Mouse (Mus musculus): ENCODE measurements around the gene Abca2.

Gene Abca2

GRCm38 (mm10) chr2:25460551-25461309 is 32.2 kb downstream of the Abca2 start, which contains the start of gene Paxx:
Gene Paxx (minus strand): TSS chr2:25461094.
- DNase-seq (ENCODE audit: low spot score in 2 of 2) = peak; percentile 93 to 95

DNA sequence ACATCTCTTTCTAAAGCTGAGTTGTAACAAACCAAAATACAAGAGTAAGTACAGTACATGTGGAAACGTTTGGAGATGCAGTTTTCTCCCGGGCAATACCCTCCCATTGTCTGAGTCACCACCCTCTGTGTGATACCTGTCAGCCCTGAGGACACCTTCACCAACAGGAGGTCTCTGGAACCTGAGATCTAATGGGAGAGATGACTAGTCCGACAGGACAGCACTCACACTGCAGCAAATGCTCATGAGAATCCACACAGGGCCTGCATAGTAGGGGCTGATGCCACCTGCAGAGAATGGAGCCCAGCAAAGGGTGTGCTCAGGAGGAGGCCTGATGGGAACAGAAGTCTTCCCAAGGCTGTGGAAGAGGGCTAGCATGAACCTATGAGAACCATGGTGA is 32.9 kb downstream of the Abca2 start:
- DNase-seq (ENCODE audit: low spot score in 2 of 2) = no peak

GRCm38 (mm10) chr2:25463630-25464029 is 35.1 kb downstream of the Abca2 start:
- DNase-seq (ENCODE audit: low spot score in 2 of 2) = no peak

DNA sequence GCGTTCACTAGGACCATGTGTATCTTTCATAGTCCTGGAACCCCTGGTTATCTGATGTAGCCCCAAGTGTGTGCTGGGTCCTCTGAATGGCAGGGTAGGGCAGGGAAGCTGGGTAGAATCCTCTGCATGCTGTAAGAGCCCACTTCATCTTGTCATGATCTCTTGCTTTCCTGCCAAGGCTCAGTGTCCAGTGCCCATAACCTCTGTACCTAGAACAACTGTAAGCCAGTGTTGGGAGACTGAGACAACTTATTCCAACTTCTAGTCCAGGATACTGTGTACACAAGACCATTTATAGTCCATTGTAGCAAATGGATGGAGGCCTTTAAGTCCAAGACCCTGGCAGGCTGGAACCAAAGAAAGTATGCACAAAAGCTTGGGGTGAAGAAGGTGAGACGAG is 36.8 kb downstream of the Abca2 start:
- no peak for DNase-seq (ENCODE audit: low spot score in 2 of 2)

GRCm38 (mm10) chr2:25465816-25466635 is 37.5 kb downstream of the Abca2 start:
- DNase-seq (ENCODE audit: low spot score in 2 of 2) = no peak

- DNase-seq (ENCODE audit: low spot score in 2 of 2) = no peak
These were observed 39.3 kb downstream of the Abca2 start for GRCm38 (mm10) chr2:25467606-25468303.

DNA sequence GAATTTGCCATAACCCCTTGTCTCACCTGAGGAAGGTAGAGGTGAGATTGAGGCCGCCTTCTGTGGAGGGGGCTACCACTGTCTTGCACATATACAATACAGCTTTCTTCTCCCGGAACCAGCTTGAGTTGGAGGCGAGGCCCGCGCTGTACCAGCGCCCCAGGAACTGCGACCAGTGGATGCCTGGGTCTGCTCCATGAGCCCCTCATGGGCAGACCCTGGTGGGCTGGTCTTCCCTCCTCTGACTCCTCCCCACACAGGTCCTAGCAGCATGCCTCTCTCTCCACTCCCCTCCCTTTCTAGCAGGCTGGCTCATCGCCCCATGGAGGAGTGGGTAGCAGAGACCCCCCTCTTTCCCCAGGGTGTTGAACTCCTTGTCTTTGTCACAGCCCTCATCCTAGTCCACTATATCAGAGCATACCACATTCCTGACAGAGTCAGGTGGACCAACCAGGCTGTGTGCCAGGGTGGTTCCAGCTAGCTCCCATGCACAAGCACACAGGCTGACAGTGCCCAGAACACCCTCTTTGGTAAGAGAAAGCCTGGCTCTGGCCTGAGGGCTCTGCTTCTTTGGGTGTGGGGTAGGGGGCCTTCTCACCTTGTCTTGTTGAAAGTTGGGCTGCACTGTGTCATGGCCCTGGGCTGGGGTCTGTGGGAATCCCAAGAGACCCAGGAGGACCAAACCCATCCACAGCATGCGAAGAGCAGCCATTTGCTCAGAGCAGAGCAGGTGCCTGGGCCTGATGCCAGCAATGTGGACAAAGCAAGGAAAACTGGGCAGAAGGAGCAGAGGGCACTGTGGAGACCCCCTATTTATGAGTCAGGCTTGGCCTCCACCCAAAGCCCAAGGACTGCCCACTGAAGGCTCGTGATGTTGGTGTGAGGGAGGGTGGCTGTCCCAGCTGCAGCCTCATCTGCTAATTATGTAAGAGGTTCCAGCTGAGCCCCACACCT is 40.7 kb downstream of the Abca2 start:
- DNase-seq (ENCODE audit: low spot score in 2 of 2) = peak; percentile 39 to 55

GRCm38 (mm10) chr2:25469969-25470368 is 41.5 kb downstream of the Abca2 start, which contains the start of gene Ptgds:
Gene Ptgds (minus strand): TSS chr2:25470046.
- no peak for DNase-seq (ENCODE audit: low spot score in 2 of 2)

DNA sequence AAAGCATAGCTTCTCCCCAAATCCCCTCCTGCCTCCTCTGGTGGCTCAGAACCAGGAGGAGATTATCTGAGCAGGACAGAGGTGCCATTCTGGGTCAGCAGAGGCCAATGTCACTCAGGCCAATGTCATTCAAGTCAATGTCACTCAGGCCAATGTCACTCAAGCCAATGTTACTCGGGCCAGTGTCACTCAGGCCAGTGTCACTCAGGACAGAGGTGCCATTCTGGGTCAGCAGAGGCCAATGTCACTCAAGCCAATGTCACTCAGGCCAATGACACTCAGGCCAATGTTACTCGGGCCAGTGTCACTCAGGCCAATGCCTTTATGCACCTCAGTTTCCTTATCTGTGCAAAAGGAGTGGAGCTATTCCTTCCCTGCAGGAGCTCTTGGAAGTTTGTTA is 44.0 kb downstream of the Abca2 start:
- no peak for DNase-seq (ENCODE audit: low spot score in 2 of 2)

- DNase-seq (ENCODE audit: low spot score in 2 of 2) = no peak
These were observed 49.0 kb downstream of the Abca2 start for GRCm38 (mm10) chr2:25477541-25477940.

DNA sequence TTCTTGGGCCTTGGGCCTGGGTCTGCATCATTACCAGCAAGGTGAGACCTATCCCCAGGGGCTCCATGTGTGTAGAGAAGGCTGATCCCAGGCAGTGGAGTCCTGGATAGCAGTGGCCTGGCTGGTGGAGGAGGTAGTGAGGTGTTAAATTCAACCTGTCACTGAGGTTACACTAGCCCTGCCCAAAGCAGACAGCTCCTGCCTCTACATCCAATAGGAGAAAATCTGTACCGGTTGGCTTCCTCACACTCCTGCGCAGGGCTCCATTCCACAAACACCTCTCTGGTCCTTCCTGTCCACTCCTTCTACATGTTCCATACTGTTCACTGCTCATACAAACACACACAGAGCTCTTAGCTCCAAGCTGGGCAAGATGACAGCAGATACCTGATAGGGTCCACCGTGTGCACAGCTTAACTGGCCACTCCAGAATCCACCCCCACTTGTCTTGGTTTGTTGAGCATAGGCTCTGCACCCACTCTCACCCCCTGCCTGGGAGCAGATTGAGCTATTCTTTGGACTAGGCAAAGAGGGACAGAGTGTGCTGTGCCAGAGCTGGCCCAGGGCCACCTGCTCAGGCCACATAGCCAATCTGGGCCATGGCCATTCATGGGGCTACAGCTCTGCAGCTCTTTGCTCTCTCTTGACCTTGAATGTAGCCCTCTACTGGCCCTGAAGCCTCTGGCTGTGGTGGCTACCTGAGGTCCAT is 49.6 kb downstream of the Abca2 start:
- no peak for DNase-seq (ENCODE audit: low spot score in 2 of 2)

- DNase-seq (ENCODE audit: low spot score in 2 of 2) = no peak
These were observed 51.2 kb downstream of the Abca2 start for GRCm38 (mm10) chr2:25479551-25480311.

GRCm38 (mm10) chr2:25480541-25480940 is 52.0 kb downstream of the Abca2 start:
- no peak for DNase-seq (ENCODE audit: low spot score in 2 of 2)

DNA sequence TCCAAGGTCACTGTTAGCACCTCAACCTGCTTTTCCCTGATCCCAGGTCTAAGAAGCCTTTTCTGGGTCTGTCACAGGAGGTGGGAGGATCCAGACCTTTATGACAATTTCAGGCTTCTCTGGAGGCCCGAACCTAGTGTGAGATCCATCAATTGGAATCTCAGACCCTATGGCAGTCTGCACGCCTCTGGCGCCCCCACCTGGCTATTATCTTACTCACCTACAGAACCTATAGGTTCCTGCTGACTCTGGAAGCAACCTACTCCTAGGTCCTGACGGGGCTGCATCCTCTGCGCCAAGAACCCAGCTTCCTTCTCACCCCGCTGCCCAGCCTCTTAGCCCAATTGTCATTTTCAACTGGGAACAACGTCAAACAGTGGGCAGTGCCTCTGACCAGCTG is 54.5 kb downstream of the Abca2 start:
- DNase-seq (ENCODE audit: low spot score in 2 of 2) = no peak

DNA sequence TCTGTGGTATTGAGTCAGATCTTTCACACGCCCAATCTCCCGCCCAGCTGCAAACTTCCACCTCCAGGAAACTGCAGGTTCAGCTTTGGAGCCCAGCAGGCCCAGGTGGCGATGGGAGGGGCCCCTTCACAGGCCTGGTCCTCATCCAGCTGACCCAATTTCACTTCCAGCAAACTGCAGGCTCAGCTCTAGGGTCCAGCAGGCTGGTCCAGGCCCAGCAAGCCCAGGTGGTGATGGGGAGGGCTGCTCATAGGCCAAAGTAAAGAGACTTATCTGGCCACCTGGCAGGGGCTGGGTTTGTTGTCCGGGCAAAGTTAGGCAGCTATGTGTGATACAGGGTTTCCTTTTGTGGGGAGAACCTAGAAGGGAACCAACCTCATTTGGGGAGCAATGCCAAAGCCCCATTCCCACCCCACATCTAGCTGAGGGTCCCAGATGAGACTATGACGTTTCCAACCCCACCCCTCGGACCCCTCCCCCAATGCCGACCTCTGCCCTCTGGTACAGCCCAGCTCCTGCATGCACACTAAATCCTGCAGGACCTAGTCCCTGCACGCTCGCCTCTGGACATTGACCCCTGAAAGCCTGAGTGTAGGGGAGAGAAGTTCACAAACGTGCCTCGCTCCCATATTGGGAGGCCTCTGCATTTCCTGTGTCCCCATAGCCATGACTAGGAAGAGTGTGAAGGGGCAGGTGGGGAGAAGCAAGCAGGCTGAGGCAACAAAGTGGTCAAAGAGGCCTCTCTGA is 56.6 kb downstream of the Abca2 start:
- DNase-seq (ENCODE audit: low spot score in 2 of 2) = no peak

- DNase-seq (ENCODE audit: low spot score in 2 of 2) = no peak
These were observed 59.6 kb downstream of the Abca2 start for GRCm38 (mm10) chr2:25487965-25488670.

- DNase-seq (ENCODE audit: low spot score in 2 of 2) = no peak
These were observed 60.2 kb downstream of the Abca2 start for GRCm38 (mm10) chr2:25488671-25489068.

DNA sequence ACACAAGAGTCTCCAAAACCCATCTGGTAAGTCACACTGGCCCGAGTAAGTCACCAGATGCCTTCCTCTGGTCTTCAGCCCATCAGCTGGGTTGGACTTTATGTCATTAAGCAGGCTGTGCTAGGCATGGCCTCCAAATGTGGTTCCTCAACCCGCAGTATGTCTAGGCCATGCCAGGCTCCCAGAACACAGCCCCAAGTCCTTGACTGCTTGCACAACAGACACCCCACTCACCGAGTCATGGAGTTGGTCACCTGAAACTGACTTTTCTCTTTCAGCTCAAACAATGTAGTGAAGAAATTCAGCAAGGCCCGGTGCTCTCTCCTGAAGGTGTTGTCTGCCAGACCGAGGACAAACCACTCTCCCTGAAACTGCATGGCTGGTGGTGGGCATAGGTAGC is 64.5 kb downstream of the Abca2 start:
- DNase-seq (ENCODE audit: low spot score in 2 of 2) = no peak

All from left cerebral cortex, adult 9 months (tissue).